ENCODE assay signal across 29 mouse cellular contexts in the genomic region with DNA sequence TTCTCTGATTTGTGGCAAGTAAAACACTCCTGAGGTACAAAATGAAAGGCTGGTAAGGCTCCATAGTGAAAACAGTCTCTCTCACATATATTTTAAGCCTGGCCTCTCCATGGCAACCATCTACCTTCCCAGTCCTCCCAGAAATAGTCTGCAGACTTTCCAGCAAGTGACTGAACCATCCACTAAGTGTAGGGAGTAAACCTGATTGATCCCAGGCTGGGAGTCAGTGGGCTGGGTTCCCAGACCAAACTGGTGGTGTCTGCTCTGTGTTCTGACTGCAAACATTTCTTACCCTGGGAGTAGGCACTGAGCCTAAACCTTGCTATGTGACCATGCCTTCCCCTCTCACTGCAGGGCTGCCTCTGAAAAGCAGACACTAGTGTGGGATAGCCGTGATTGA. TPM values are rescaled to one million over a fixed set of nuclear protein-coding genes. Genes with fewer than 3 reads are reported as not detected.
DNase-seq lines count a peak whose midpoint lies in the region; ATAC-seq and TF ChIP-seq lines count a peak whose summit lies in the region.
"Had no signal": no experiment of that assay in that cellular context is flagged by ENCODE, and none has a peak within 500 bp of the region (broad histone marks: within the 10 kb centered on the region; RNA-seq: fewer than 3 reads in every experiment).

No protein-coding gene starts in this region.

- no peaks in the 10 kb centered on the region for H3K27me3 ChIP-seq in stomach, embryonic 14.5 days (ENCODE audit: control insufficient read depth, insufficient read depth, low read length)
- H3K27me3 ChIP-seq in stomach, postnatal 0 days (ENCODE audit: control insufficient read depth, insufficient read depth, low read length): no peaks in the 10 kb centered on the region
- H3K27me3 ChIP-seq: heart, embryonic 15.5 days; hindbrain, embryonic 13.5 days; limb, embryonic 13.5 days; liver, embryonic 12.5 days; neural tube, embryonic 13.5 days had no signal

- H3K4me1 ChIP-seq in stomach, embryonic 14.5 days (ENCODE audit: control insufficient read depth, insufficient read depth, low read length): no peaks in the 10 kb centered on the region
- no peaks in the 10 kb centered on the region for H3K4me1 ChIP-seq in stomach, postnatal 0 days (replicated peaks; ENCODE audit: control insufficient read depth, insufficient read depth)
- H3K4me1 ChIP-seq: heart, embryonic 15.5 days; hindbrain, embryonic 13.5 days; limb, embryonic 13.5 days; liver, embryonic 12.5 days; midbrain, embryonic 10.5 days; neural tube, embryonic 13.5 days had no signal

- intact Hi-C loops in left cerebral cortex, postnatal 25 days (cut with DNase I): loop anchor here (10.0 kb wide), 1 partner anchor 520 kb away; no protein-coding TSS in a partner anchor

- WGBS in stomach, embryonic 14.5 days: 57% methylated on average over 1 of the region's 1 CpGs
- 88% methylated on average over 1 of the region's 1 CpGs for WGBS in stomach, postnatal 0 days

- no peak overlapping the region for H3K4me3 ChIP-seq in stomach, embryonic 14.5 days (ENCODE audit: low read depth, low read length)
- no peak overlapping the region for H3K4me3 ChIP-seq in stomach, postnatal 0 days (ENCODE audit: low read depth, low read length)
- H3K4me3 ChIP-seq: heart, embryonic 15.5 days; hindbrain, embryonic 13.5 days; limb, embryonic 13.5 days; liver, embryonic 12.5 days; midbrain, embryonic 10.5 days; myocyte; neural tube, embryonic 13.5 days had no signal

- no peaks in the 10 kb centered on the region for H3K9me3 ChIP-seq in stomach, embryonic 14.5 days (ENCODE audit: control insufficient read depth, low read depth, low read length)
- no peaks in the 10 kb centered on the region for H3K9me3 ChIP-seq in stomach, postnatal 0 days (ENCODE audit: control insufficient read depth, low read length)
- H3K9me3 ChIP-seq: heart, embryonic 15.5 days; hindbrain, embryonic 13.5 days; limb, embryonic 13.5 days; liver, embryonic 12.5 days; midbrain, embryonic 10.5 days; neural tube, embryonic 13.5 days had no signal

- no peak for TF ChIP-seq CTCF in stomach, postnatal 0 days (IDR thresholded peaks at IDR 0.05; ENCODE audit: low read depth)

- H3K36me3 ChIP-seq in stomach, embryonic 14.5 days (ENCODE audit: control insufficient read depth, insufficient read depth, low read length): no peaks in the 10 kb centered on the region
- no peaks in the 10 kb centered on the region for H3K36me3 ChIP-seq in stomach, postnatal 0 days (ENCODE audit: control insufficient read depth, insufficient read depth, low read length)
- H3K36me3 ChIP-seq: heart, embryonic 15.5 days; hindbrain, embryonic 13.5 days; limb, embryonic 13.5 days; liver, embryonic 12.5 days; midbrain, embryonic 10.5 days; neural tube, embryonic 13.5 days had no signal

- no peak overlapping the region for H3K4me2 ChIP-seq in stomach, embryonic 14.5 days (replicated peaks; ENCODE audit: low read depth, low read length)
- no peak overlapping the region for H3K4me2 ChIP-seq in stomach, postnatal 0 days (replicated peaks; ENCODE audit: low read depth)
- H3K4me2 ChIP-seq: heart, embryonic 15.5 days; hindbrain, embryonic 13.5 days; limb, embryonic 13.5 days; liver, embryonic 12.5 days; neural tube, embryonic 13.5 days had no signal

- H3K9ac ChIP-seq in stomach, embryonic 14.5 days (replicated peaks; ENCODE audit: low read depth, low read length): no peak overlapping the region
- no peak overlapping the region for H3K9ac ChIP-seq in stomach, postnatal 0 days (ENCODE audit: low read length)
- H3K9ac ChIP-seq: heart, embryonic 15.5 days; hindbrain, embryonic 13.5 days; limb, embryonic 13.5 days; liver, embryonic 12.5 days; neural tube, embryonic 13.5 days had no signal

- no peak for TF ChIP-seq EP300 in stomach, postnatal 0 days (optimal IDR thresholded peaks at IDR 0.05)

- DNase-seq in frontal cortex, postnatal 36 days (ENCODE audit: low spot score in 2 of 2): peak; percentile 9 to 49
- no peak for DNase-seq in frontal cortex, postnatal 25 days (ENCODE audit: low spot score in 2 of 2)
- DNase-seq in left cerebral cortex, postnatal 25 days (ENCODE audit: low spot score in 2 of 2): peak; percentile 18 to 57
- no peak for DNase-seq in left cerebral cortex, adult 18-20 months (ENCODE audit: low spot score in 2 of 2)
- DNase-seq in stomach, postnatal 0 days (ENCODE audit: low spot score): no peak
- DNase-seq in kidney, postnatal 14 days: no peak
- DNase-seq: adrenal gland, adult 2 months; cerebellum, adult 18-20 months; heart, postnatal 36 days; kidney, adult 8-10 months; kidney, postnatal 25 days; lung, adult 18-20 months; lung, postnatal 10 days; thymus, postnatal 25 days had no signal

- no peak overlapping the region for H3K27ac ChIP-seq in stomach, embryonic 14.5 days (ENCODE audit: low read length)
- H3K27ac ChIP-seq in stomach, postnatal 0 days (replicated peaks): no peak overlapping the region
- H3K27ac ChIP-seq: heart, embryonic 15.5 days; hindbrain, embryonic 13.5 days; limb, embryonic 13.5 days; liver, embryonic 12.5 days; midbrain, embryonic 10.5 days; neural tube, embryonic 13.5 days had no signal

- 0 out of 2 replicates have a peak, but pooled peaks have one; percentile 46 for ATAC-seq in stomach, embryonic 14.5 days (ENCODE audit: insufficient number of reproducible peaks, insufficient read depth, low FRiP score, low read depth)
- ATAC-seq in stomach, postnatal 0 days (ENCODE audit: low FRiP score, low TSS enrichment): no peak
- ATAC-seq: forebrain, embryonic 16.5 days; liver, embryonic 12.5 days; midbrain, embryonic 16.5 days had no signal

RNA-seq across cellular contexts. Expression of a gene that starts 10.3 kb away (rescaled TPM):
- 10 to 100 TPM; 39.7 to 43.3 TPM for total RNA-seq in left cerebral cortex, postnatal 25 days (2021)
- total RNA-seq in left cerebral cortex, adult 18-20 months (2021): 10 to 100 TPM; 40.7 to 49.9 TPM
- polyA plus RNA-seq in stomach, embryonic 14.5 days (2014; fragmentation: Nextera tagmentation; extraction: Ambion mirVana): 18.0 and 22.9 TPM in 2 replicates
- 12.7 and 17.0 TPM in 2 replicates for polyA plus RNA-seq in stomach, postnatal 0 days (2015; fragmentation: Nextera tagmentation; extraction: Ambion mirVana)

RNA-seq across cellular contexts. Expression of a gene that starts 19.5 kb away (rescaled TPM):
- total RNA-seq in left cerebral cortex, postnatal 25 days (2021): 1 to 10 TPM; 3.3 to 8.9 TPM
- 10 to 100 TPM in 1 of 2 experiments, 1 to 10 TPM in 1; 5.8 to 11.2 TPM for total RNA-seq in left cerebral cortex, adult 18-20 months (2021)
- 0.54 and 0.60 TPM in 2 replicates for polyA plus RNA-seq in stomach, embryonic 14.5 days (2014; fragmentation: Nextera tagmentation; extraction: Ambion mirVana)
- polyA plus RNA-seq in stomach, postnatal 0 days (2015; fragmentation: Nextera tagmentation; extraction: Ambion mirVana): 0.46 and 1.1 TPM in 2 replicates
- total RNA-seq: adrenal gland, adult 2 months; gastrocnemius, adult 8-10 months; heart, postnatal 36 days; MEL had no signal
- polyA plus RNA-seq: adrenal gland, adult 2 months; C2C12; gonadal fat pad, adult 2 months; limb, embryonic 13.5 days; liver, embryonic 12.5 days; myocyte; small intestine, adult 2 months had no signal

RNA-seq across cellular contexts. Expression of a gene that starts 41.1 kb away (rescaled TPM):
- 10 to 100 TPM; 49.2 to 54.5 TPM for total RNA-seq in left cerebral cortex, postnatal 25 days (2021)
- total RNA-seq in left cerebral cortex, adult 18-20 months (2021): 10 to 100 TPM; 54.6 to 55.7 TPM
- polyA plus RNA-seq in stomach, embryonic 14.5 days (2014; fragmentation: Nextera tagmentation; extraction: Ambion mirVana): 74.0 and 80.3 TPM in 2 replicates
- 47.9 and 53.4 TPM in 2 replicates for polyA plus RNA-seq in stomach, postnatal 0 days (2015; fragmentation: Nextera tagmentation; extraction: Ambion mirVana)

Comparison
In these comparisons a context has a peak if more than half of its experiments do, and no peak if none do; other contexts are left out.
1. DNase-seq: peak in frontal cortex, postnatal 36 days (2 of 2) and left cerebral cortex, postnatal 25 days (2 of 2); none in frontal cortex, postnatal 25 days (0 of 2), left cerebral cortex, adult 18-20 months (0 of 2), stomach, postnatal 0 days (single experiment) and kidney, postnatal 14 days (single experiment).